Mouse (Mus musculus): Measurements from ENCODE around the gene Fmo5. TPM values are rescaled to one million over a fixed set of nuclear protein-coding genes. Genes with fewer than 3 reads are reported as not detected.

Gene Fmo5
- total RNA-seq, 2 experiments from 2014 or later, result 3.6 to 3.8 TPM

- no peak for DNase-seq
These were observed 2.8 kb downstream of the Fmo5 start for GRCm38 (mm10) chr3:97631258-97631860.

- DNase-seq, result no peak
These were observed 4.9 kb downstream of the Fmo5 start for GRCm38 (mm10) chr3:97633456-97633855.

- no peak for DNase-seq
These were observed 5.7 kb downstream of the Fmo5 start for GRCm38 (mm10) chr3:97634288-97634761.

DNA sequence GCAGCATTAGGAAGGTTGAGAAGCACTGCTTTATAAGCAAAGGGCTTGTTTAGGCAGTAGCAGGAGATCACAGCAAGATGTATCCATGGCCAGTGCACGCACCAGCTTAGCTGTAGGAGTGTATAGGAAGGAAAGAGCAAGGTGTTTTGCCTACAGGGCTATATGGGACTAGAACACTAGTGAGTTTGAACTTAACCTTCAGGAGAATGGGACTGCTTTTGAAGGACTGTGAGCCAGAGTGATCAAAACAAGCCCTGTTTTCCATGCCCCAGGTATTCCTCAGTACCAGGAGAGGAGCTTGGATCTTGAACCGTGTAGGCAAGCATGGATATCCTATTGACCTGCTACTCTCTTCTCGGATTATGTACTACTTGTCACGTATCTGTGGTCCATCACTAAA is 12.8 kb downstream of the Fmo5 start:
- DNase-seq, result no peak

- DNase-seq, result no peak
These were observed 13.4 kb downstream of the Fmo5 start for GRCm38 (mm10) chr3:97642001-97642400.

GRCm38 (mm10) chr3:97648518-97648917 is 19.9 kb downstream of the Fmo5 start:
- no peak for DNase-seq

DNA sequence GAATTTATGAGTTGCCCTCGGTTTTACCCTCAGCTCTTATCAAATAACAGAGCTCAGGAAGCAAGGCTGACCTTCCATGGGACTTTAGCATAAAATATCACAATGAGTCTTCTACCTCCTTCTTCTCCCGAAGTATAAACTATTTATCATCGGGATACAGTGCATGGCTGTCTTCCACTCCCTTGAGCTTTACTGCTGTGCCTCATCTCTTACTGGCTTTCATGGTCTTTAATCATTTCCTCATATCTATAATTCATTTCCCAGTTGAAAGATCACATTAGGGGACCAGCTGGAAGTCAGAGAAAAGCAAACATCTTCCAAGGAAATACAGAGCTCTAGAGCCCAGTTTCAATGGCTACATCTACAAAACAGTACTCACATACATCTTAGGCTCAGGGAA is 20.4 kb downstream of the Fmo5 start:
- DNase-seq, result no peak

DNA sequence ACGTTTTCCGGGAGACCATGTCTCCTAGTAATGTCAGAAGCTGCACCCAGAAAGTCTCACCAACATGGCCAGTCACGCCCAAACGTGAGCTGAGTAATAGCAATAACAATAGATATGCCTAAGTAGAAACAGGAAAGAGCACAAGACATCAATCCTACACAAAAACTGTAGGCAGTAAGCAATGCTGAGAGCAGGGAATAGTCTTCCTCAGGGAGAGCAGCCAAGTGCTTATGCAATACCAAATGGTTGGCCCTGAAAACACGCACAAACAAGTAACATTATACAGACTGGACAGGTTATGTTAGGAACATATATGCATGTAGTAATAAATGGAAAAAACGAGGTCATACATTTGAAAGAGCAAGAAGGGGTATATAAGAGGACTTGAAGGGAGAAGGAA is 20.9 kb downstream of the Fmo5 start:
- no peak for DNase-seq

- no peak for DNase-seq
These were observed 23.0 kb downstream of the Fmo5 start for GRCm38 (mm10) chr3:97651604-97652003.

DNA sequence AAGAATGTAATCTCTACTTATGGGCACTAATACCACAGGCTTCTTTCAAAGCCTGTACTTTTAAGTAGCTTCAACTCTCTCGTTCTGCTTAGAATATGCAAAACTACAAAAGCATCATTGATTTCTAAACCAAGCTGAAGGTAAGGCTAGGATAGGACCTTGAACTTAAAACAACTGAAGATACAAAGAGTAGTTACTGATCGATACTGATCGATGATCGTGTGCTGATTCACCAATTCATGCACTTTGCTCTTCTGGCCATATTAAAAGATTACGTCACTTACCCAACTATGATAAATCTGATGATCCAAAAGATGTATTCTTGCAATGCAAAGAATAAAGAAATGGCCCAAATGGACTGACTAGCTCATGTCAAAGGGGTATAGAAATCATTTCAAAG is 25.2 kb downstream of the Fmo5 start:
- no peak for DNase-seq

- DNase-seq, result no peak
These were observed 26.3 kb downstream of the Fmo5 start for GRCm38 (mm10) chr3:97654901-97655300.

DNA sequence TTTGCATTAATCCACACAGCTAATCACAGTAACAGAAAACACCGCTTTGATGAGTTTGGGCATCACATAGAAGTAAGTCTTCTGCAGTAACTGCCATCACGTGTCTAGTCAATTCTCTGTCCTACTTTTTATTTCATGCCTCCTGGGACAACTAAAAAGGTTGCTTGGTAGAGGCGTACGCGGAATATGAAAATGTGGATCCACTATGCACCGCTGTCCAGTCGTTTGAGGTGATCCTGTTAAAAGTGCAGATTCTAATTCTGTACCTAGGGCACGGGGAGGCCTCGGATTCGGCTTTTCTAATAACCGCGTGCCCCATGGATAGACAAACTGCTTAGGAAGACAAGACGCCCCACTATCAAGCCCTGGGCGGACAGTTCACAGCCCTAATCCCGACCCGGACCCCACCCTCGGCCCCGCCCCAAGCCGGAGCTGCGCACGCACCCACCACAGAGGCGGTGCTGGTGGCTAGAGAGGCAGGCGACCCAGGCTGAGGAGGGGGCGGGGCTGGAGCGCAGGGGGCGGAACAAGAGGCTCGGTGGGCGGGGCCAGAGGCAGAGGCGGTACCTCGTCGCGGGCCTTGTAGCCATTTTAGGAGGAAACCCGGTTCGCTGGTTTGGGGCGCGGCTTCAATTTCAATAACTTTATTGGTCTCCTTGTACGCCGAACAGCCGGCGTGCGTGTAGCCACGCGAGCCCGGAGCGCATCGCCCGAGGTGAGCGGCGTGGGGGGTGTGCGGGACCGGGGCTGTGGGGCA is 29.2 kb downstream of the Fmo5 start, which contains the start of gene Prkab2:
Prkab2 (plus strand) TSS at position 539 of the 757 bp plus-strand sequence.
- peak; percentile 98 for DNase-seq

- DNase-seq, result no peak
These were observed 30.0 kb downstream of the Fmo5 start for GRCm38 (mm10) chr3:97658426-97659193.

GRCm38 (mm10) chr3:97659746-97660145 is 31.1 kb downstream of the Fmo5 start:
- no peak for DNase-seq

- no peak for DNase-seq
These were observed 32.6 kb downstream of the Fmo5 start for GRCm38 (mm10) chr3:97661206-97661605.

- no peak for DNase-seq
These were observed 36.9 kb downstream of the Fmo5 start for GRCm38 (mm10) chr3:97665525-97665924.

DNA sequence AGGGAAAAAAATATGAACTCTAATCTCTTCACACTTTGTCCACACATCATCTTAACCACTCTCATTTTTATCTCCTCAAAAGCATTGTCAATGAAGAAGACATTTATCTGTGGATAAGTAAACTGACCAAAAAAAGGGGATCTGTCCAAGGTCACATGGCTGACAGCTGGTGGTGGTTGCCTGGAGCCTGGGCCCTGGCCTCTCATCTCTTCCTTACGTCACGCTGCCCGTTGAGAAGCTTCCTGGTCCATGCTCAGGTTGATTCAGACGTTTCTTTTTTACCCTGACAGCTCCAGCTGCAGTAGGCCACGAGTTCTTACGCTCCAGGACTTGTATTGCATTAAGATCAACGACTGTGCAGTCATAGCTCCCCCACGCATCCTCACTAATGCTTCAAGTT is 37.5 kb downstream of the Fmo5 start:
- no peak for DNase-seq

GRCm38 (mm10) chr3:97667093-97667675 is 38.6 kb downstream of the Fmo5 start:
- no peak for DNase-seq

DNA sequence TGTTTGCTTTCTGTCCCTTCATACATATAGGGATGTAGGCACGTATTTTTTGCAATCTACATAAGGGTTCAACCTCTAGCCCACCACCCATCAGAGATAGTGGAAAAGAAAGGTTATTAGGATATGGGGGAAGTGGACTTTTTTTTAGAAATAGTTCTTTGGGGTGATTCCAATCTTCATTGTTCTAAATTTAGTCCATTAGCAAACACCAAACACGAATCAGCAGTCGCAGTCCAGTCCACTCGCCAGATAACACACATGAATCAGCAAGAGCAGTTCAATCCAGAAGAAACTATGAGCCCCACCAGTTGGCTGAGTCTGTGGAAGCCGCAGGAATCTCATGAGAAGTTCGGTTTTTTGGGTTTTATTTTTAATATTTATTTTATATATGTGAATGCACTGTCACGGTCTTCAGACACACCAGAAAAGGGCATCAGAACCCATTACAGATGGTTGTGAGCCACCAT is 46.1 kb downstream of the Fmo5 start, which contains the start of gene Gm17651:
Gm17651 (minus strand) TSS at position 51 of the 467 bp plus-strand sequence.
- DNase-seq, result no peak

- no peak for DNase-seq
These were observed 47.5 kb downstream of the Fmo5 start for GRCm38 (mm10) chr3:97676126-97676525.

GRCm38 (mm10) chr3:97678416-97678815 is 49.8 kb downstream of the Fmo5 start:
- no peak for DNase-seq

- peak; percentile 75 to 78 for DNase-seq
These were observed 52.2 kb downstream of the Fmo5 start for GRCm38 (mm10) chr3:97680631-97681320.
